Mouse (Mus musculus): ENCODE data around the gene Adgrg1.

DNA sequence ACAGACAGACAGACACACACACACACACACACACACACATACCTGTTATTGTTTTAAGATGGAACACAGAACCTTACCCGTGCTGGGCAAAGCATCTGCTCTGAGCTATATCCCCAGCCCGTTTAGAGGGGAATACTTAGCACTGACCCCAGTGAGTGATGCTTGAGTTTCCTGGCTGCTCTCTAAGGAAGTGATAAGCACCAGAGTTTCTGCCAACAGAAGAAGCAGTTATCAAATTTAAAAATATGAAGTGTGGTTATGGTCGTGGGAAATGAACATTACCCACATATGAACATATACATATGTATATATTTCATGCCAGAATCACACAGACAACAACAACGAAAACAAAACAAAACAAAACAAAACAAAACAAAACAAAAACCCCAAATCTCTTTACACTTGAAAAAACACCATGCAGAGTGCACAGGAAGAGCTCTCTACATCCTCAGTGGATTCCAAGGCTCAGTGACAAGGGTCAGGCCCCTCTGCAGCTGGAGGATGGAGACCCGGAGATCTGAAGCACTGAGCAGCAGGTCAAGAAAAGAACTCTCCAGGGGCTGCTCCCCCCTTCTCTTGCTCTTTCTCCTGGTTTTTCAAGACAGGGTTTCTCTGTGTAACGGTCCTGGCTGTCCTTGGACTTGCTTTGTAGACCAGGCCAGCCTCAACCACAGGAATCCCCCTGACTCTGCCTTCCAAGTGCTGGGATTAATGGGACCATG, 85.4 kb downstream of the Adgrg1 start:
- TF ChIP-seq POLR2A (IDR thresholded peaks at IDR 0.05; ENCODE audit: borderline replicate concordance, extremely low read depth, insufficient read depth, insufficient read length, poor library complexity, severe bottlenecking) (no peak), CTCF (IDR thresholded peaks at IDR 0.05; ENCODE audit: borderline replicate concordance, extremely low read depth, insufficient read depth, insufficient read length) (no peak)

Data from brain, embryonic 14.5 days (tissue).